Mouse (Mus musculus) ES-E14 (cell line): ENCODE results near the gene Rnf152. TPM values are rescaled to one million over a fixed set of nuclear protein-coding genes. Genes with fewer than 3 reads are reported as not detected.

Experiments
- DNase-seq: peaks from one replicate; pipeline ENCODE4 v3.0.0-alpha.2; 2013; ENCODE audit warnings: low read depth, low spot score
- H3K27ac ChIP-seq: 2 replicates; pipeline ENCODE4 v1.5.1; 2012; ENCODE audit warnings: low read depth, mild to moderate bottlenecking, low read length, moderate library complexity, mixed read lengths; ENCODE audit not compliant: poor library complexity, insufficient read depth, severe bottlenecking
- H3K36me3 ChIP-seq: 2 replicates; pipeline ENCODE4 v1.6.1; 2012; ENCODE audit warnings: mild to moderate bottlenecking, low read length, moderate library complexity, mixed read lengths; ENCODE audit not compliant: control insufficient read depth, poor library complexity, insufficient read depth, severe bottlenecking
- H3K4me1 ChIP-seq, 2 experiments: fragments of 150-350 bp in 1 of 2; sonication (generic) in 1 of 2; 2 replicates each; pipeline ENCODE4 v1.6.1; 2012; ENCODE audit warnings: low read length in 2 of 2, mild to moderate bottlenecking in 1 of 2, mixed read lengths in 1 of 2; ENCODE audit not compliant: control insufficient read depth in 2 of 2, insufficient read depth in 2 of 2, poor library complexity in 1 of 2
- H3K4me3 ChIP-seq, 2 experiments: fragments of 150-350 bp in 1 of 2; sonication (generic) in 1 of 2; 2 replicates each; pipeline ENCODE4 v1.5.1; 2012; ENCODE audit warnings: low read length in 2 of 2, low read depth in 1 of 2, mild to moderate bottlenecking in 1 of 2, mixed read lengths in 1 of 2; ENCODE audit not compliant: insufficient read depth in 1 of 2, poor library complexity in 1 of 2, severe bottlenecking in 1 of 2
- H3K9ac ChIP-seq: 2 replicates; pipeline ENCODE4 v1.6.1; 2012; ENCODE audit warnings: low read depth, mild to moderate bottlenecking, low read length, mixed read lengths; ENCODE audit not compliant: poor library complexity, insufficient read depth, severe bottlenecking
- H3K9me3 ChIP-seq: fragments of 150-350 bp; sonication (generic); 2 replicates; pipeline ENCODE4 v1.6.1; 2012; ENCODE audit warnings: low read depth, mild to moderate bottlenecking, low read length; ENCODE audit not compliant: control insufficient read depth, insufficient read depth
- CHD2 ChIP-seq: IDR thresholded peaks from 2 replicates; pipeline ENCODE4 v1.6.1; 2014; ENCODE audit warnings: mild to moderate bottlenecking, low read depth, low read length, inconsistent platforms
- HCFC1 ChIP-seq: IDR thresholded peaks from 2 replicates; pipeline ENCODE4 v1.6.1; 2012; ENCODE audit warnings: low read length, inconsistent platforms, borderline replicate concordance; ENCODE audit not compliant: insufficient read depth
- MAFK ChIP-seq: IDR thresholded peaks from 2 replicates; pipeline ENCODE4 v1.6.1; 2014; ENCODE audit warnings: mild to moderate bottlenecking, low read depth, low read length, inconsistent platforms; ENCODE audit not compliant: insufficient read depth
- ZC3H11A ChIP-seq: IDR thresholded peaks from 2 replicates; pipeline ENCODE4 v1.6.1; 2012; ENCODE audit warnings: low read depth, mild to moderate bottlenecking, inconsistent platforms, low read length, borderline replicate concordance
- ZNF384 ChIP-seq: IDR thresholded peaks from 2 replicates; pipeline ENCODE4 v1.6.1; 2012; ENCODE audit warnings: low read depth, low read length, inconsistent platforms
- in situ Hi-C, 2 experiments: fragments of 600-800 bp; cut with MboI; formaldehyde crosslinking; loops; one replicate each; pipeline ENCODE4 v1.15.1; 2025; ENCODE audit warnings: low sequenced_read_pairs in 2 of 2, inconsistent platforms in 1 of 2; ENCODE audit not compliant: unreplicated experiment in 2 of 2
- total RNA-seq: library from RNA; depleted of rRNA; stranded (reverse); fragments of 300-350 nt; gene quantifications from 2 replicates; pipeline ENCODE4 v1.2.3, GENCODE M21; 2012

The Rnf152 gene
- total RNA-seq, 1 experiment: 0.22 TPM

DNA sequence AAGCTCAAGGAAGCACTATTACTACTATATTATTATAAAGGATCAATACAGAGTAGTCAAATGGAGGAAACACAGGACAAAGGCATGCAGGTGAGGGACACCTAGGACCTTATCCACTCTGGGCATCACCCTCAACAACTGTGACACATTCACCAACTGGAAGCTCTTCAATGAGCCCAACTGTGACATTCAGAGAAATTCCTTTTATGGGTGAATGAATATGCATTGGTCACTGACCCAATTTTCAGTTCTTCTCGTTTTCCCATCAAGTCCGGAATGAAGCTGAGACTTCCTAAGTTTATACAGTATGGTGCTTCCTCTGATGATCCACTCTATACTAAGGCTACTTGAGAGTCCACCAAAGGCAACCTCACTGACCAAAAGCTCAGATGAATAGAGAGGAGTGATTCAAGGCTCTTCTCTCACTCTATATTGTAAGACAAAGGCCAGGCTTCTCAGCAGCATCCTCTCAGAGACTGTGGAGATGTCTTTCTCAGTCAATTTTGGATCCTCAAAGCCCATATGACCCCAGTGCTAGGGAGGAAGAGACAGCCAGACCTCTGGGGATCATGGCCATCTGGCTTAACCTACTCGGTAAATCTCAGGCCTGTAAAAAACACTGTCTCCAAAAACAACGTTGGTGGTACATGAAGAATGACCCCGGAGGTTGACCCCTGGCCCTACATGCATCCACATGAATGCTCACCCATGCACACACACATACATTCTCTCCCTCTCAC lies 25.8 kb downstream of the Rnf152 start:
- H3K9me3 ChIP-seq: no peaks in the 10 kb centered on the region
- no peak overlapping the region for H3K9ac ChIP-seq
- peaks cover 0 to 3% of the 10 kb centered on the region in 2 experiments; a peak in 1 of 4 replicates for H3K4me1 ChIP-seq
- H3K27ac ChIP-seq: peak overlapping the region; percentile 19; the same call in 1 of the 2 replicates
- no peaks in the 10 kb centered on the region for H3K36me3 ChIP-seq
- no peak for DNase-seq
- no peak overlapping the region for H3K4me3 ChIP-seq
- TF ChIP-seq HCFC1 (no peak), ZC3H11A (no peak), ZNF384 (no peak), CHD2 (no peak), MAFK (no peak)
- in situ Hi-C loops: no loop called here

DNA sequence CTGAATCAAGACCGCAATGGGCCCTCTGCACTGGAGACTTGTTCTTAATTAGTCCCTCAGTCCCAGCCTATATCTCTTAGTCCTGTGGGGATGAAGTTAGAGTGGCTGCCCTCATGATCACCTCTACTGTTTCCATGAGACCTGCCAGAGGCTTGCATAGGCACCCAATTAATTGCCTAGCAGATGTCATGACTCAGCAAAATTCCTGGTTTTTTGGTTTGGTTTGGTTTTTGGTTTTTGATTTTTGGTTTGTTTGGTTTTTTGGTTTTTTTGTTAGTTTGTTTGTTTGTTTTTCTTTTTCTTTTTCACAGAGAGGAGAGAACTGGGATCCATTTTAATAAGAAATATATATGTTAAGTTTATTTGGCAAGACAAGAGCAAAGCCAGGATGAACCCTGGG lies 28.7 kb downstream of the Rnf152 start:
- H3K9me3 ChIP-seq: no peaks in the 10 kb centered on the region
- H3K4me3 ChIP-seq: no peak overlapping the region
- in situ Hi-C loops: no loop called here
- H3K36me3 ChIP-seq: no peaks in the 10 kb centered on the region
- no peak for DNase-seq
- TF ChIP-seq ZNF384 (no peak), HCFC1 (no peak), MAFK (peak; percentile 75; the same call in 1 of the 2 replicates), CHD2 (no peak)
- H3K4me1 ChIP-seq: peaks cover 0 to 3% of the 10 kb centered on the region in 2 experiments; a peak in 1 of 4 replicates
- no peak overlapping the region for H3K9ac ChIP-seq
- no peak overlapping the region for H3K27ac ChIP-seq

DNA sequence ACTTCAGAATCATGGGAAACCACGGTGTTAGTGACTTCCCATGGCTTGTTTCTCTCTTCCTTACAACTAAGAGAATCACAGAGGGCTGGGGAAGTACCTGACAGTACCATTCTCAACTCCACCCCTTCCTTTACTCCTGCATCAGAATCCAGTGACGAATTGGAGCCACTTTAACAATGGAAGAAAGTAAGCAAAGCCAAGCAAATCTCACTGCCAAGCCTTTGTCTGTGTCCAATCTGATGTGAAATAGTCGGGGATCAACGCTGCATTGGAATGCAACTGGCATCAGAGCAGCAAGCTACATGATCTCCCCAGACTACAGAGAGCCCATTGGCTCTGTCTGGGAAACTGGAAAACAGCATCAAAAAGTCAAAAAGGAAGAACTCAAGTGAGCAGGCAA lies 31.9 kb downstream of the Rnf152 start:
- Histone ChIP-seq H3K9ac (no peak overlapping the region), H3K27ac (no peak overlapping the region), H3K4me1 (peaks cover 0 to 3% of the 10 kb centered on the region in 2 experiments; a peak in 1 of 4 replicates), H3K4me3 (no peak overlapping the region), H3K9me3 (no peaks in the 10 kb centered on the region), H3K36me3 (no peaks in the 10 kb centered on the region)
- in situ Hi-C loops: no loop called here
- DNase-seq: no peak
- TF ChIP-seq CHD2 (no peak), ZC3H11A (no peak), ZNF384 (no peak), HCFC1 (no peak)

DNA sequence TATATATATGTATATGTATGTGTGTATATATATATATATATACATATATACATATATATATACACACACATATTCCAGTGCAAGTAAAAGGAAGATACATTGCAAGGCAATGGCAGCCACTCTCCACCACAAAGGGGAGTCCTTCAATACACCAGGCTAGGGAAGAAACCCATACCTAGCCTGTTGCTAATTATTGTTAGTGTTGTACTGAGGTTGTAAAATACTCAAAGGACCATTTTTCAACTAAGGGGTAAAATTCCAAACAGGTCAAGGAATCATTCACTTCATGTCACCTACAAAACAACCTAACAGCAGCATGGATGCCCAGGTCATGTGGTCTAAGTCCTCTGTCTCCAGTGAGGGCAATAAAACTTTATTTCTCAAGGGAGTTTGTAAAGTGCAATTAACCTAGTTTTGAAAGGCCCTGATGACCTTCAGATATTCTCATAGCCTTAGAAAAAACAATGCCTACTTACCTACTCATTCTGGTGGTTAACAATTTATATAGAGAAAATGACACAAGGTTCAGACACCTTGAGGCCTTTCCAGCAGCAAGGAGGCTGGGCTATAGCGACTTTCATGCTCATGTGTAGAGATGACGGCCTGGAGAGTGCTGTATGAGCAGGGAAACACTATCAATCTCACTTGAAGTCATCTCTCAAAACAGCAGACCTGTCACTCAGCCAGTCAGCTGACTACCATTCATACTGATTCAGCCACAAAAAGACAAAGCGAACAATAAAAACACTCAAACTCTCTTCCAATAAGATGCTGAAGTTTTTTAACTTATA lies 42.3 kb downstream of the Rnf152 start:
- no peak overlapping the region for H3K9ac ChIP-seq
- no peak overlapping the region for H3K4me3 ChIP-seq
- no peak for TF ChIP-seq MAFK
- TF ChIP-seq ZC3H11A: no peak
- no peak for TF ChIP-seq HCFC1
- no peak for TF ChIP-seq ZNF384
- no peak for TF ChIP-seq CHD2
- H3K36me3 ChIP-seq: no peaks in the 10 kb centered on the region
- DNase-seq: no peak
- no peak overlapping the region for H3K27ac ChIP-seq
- H3K9me3 ChIP-seq: no peaks in the 10 kb centered on the region
- in situ Hi-C loops: no loop called here
- peaks cover 0 to 2% of the 10 kb centered on the region in 2 experiments; a peak in 1 of 4 replicates for H3K4me1 ChIP-seq
